Comparison of ENCODE assay signal across 8 mouse cellular contexts in genomic region chr2:27676106-27676477, GRCm38 (mm10). TPM values are rescaled to one million over a fixed set of nuclear protein-coding genes. Genes with fewer than 3 reads are reported as not detected.
A peak's percentile ranks its signal among the peaks of the same experiment; 100 is the strongest.
DNase-seq lines count a peak whose midpoint lies in the region; ATAC-seq and TF ChIP-seq lines count a peak whose summit lies in the region.

Gene Rxra (plus strand): TSS chr2:27676440.

- H3K4me2 ChIP-seq in hindbrain, postnatal 0 days (ENCODE audit: low read depth, low read length): peak within 1 kb of the TSS; percentile 76
- peak within 1 kb of the TSS; percentile 95 for H3K4me2 ChIP-seq in limb, embryonic 14.5 days (replicated peaks; ENCODE audit: low read depth, low read length, severe bottlenecking)
- H3K4me2 ChIP-seq in midbrain, embryonic 16.5 days (ENCODE audit: low read length): peak within 1 kb of the TSS; percentile 76

- H3K36me3 ChIP-seq in hindbrain, postnatal 0 days (ENCODE audit: insufficient read depth, low read length): no peaks in the 10 kb centered on the region
- no peaks in the 10 kb centered on the region for H3K36me3 ChIP-seq in limb, embryonic 14.5 days (ENCODE audit: control insufficient read depth, insufficient read depth, low read length)
- H3K36me3 ChIP-seq in midbrain, embryonic 16.5 days (ENCODE audit: control insufficient read depth, insufficient read depth, low read length): no peaks in the 10 kb centered on the region

- H3K4me1 ChIP-seq in hindbrain, postnatal 0 days (ENCODE audit: insufficient read depth, low read length): peaks cover 28% of the 10 kb centered on the region
- H3K4me1 ChIP-seq in limb, embryonic 14.5 days (ENCODE audit: control insufficient read depth, insufficient read depth, low read length): peaks cover 49% of the 10 kb centered on the region
- H3K4me1 ChIP-seq in midbrain, embryonic 16.5 days (ENCODE audit: control insufficient read depth, insufficient read depth, low read length): peaks cover 31% of the 10 kb centered on the region

- no peak for TF ChIP-seq CTCF in hindbrain, postnatal 0 days (IDR thresholded peaks at IDR 0.05; ENCODE audit: low read depth)

- no peak for TF ChIP-seq POLR2A in limb, embryonic 14.5 days (IDR thresholded peaks at IDR 0.05; ENCODE audit: borderline replicate concordance, extremely low read depth, insufficient read depth, insufficient read length)

- ATAC-seq in cerebellum, adult (ENCODE audit: insufficient number of reproducible peaks, low FRiP score, low TSS enrichment): no peak
- ATAC-seq in hindbrain, postnatal 0 days: no peak
- ATAC-seq in limb, embryonic 14.5 days (ENCODE audit: low FRiP score, low read depth): peak; percentile 11; the same call in 1 of the 2 replicates
- 0 out of 2 replicates have a peak, but pooled peaks have one; percentile 4 for ATAC-seq in midbrain, embryonic 16.5 days

- 9% methylated on average over 16 of the region's 16 CpGs for WGBS in hindbrain, postnatal 0 days
- 1% methylated on average over 16 of the region's 16 CpGs for WGBS in limb, embryonic 14.5 days
- WGBS in midbrain, embryonic 16.5 days: 6% methylated on average over 16 of the region's 16 CpGs

- DNase-seq in cerebellum, postnatal 10 days: peak; percentile 35 to 57
- DNase-seq in adrenal gland, postnatal 4 days (ENCODE audit: low spot score in 2 of 2): no peak
- DNase-seq in gastrocnemius, adult 8-10 months (ENCODE audit: low spot score in 2 of 2): peak; percentile 48 to 70
- no peak for DNase-seq in hindbrain, postnatal 0 days (ENCODE audit: low spot score)
- peak; percentile 71 for DNase-seq in limb, embryonic 14.5 days (ENCODE audit: low spot score)
- peak; percentile 51 for DNase-seq in yolk sac, embryonic 10.5 days (ENCODE audit: low spot score)

- peak within 1 kb of the TSS; percentile 78 for H3K27ac ChIP-seq in hindbrain, postnatal 0 days
- H3K27ac ChIP-seq in limb, embryonic 14.5 days (replicated peaks; ENCODE audit: low read depth, low read length): peak within 1 kb of the TSS; percentile 99
- H3K27ac ChIP-seq in midbrain, embryonic 16.5 days (ENCODE audit: low read length): peak within 1 kb of the TSS; percentile 81

- H3K27me3 ChIP-seq in hindbrain, postnatal 0 days (ENCODE audit: insufficient read depth, low read length): no peaks in the 10 kb centered on the region
- H3K27me3 ChIP-seq in limb, embryonic 14.5 days (ENCODE audit: control insufficient read depth, insufficient read depth, low read length): no peaks in the 10 kb centered on the region
- H3K27me3 ChIP-seq in midbrain, embryonic 16.5 days (ENCODE audit: control insufficient read depth, insufficient read depth, low read depth, low read length): no peaks in the 10 kb centered on the region

- H3K4me3 ChIP-seq in hindbrain, postnatal 0 days (ENCODE audit: low read length): peak within 1 kb of the TSS; percentile 71
- H3K4me3 ChIP-seq in limb, embryonic 14.5 days (replicated peaks; ENCODE audit: low read length): peak within 1 kb of the TSS; percentile 90
- peak within 1 kb of the TSS; percentile 80 for H3K4me3 ChIP-seq in midbrain, embryonic 16.5 days (ENCODE audit: low read depth, low read length)

- H3K9me3 ChIP-seq in hindbrain, postnatal 0 days (ENCODE audit: low read length): no peaks in the 10 kb centered on the region
- H3K9me3 ChIP-seq in limb, embryonic 14.5 days (ENCODE audit: control insufficient read depth, low read length): no peaks in the 10 kb centered on the region
- no peaks in the 10 kb centered on the region for H3K9me3 ChIP-seq in midbrain, embryonic 16.5 days (replicated peaks; ENCODE audit: control insufficient read depth, low read length, poor library complexity, severe bottlenecking)

- peak within 1 kb of the TSS; percentile 53 for H3K9ac ChIP-seq in hindbrain, postnatal 0 days (replicated peaks; ENCODE audit: low read length)
- H3K9ac ChIP-seq in limb, embryonic 14.5 days (ENCODE audit: low read depth, low read length, severe bottlenecking): peak within 1 kb of the TSS; percentile 96
- H3K9ac ChIP-seq in midbrain, embryonic 16.5 days (ENCODE audit: low read depth, low read length): peak within 1 kb of the TSS; percentile 76

RNA-seq across cellular contexts. Expression of gene Rxra, which starts in this region (rescaled TPM):
- total RNA-seq in adrenal gland, postnatal 4 days (2021): 10 to 100 TPM; 58.4 to 59.3 TPM
- total RNA-seq in gastrocnemius, adult 8-10 months (2022): 100 to 1,000 TPM; 127 to 155 (median 141) TPM
- total RNA-seq in hindbrain, postnatal 0 days (2014; rRNA removed): 32.5 and 34.0 TPM in 2 replicates
- polyA plus RNA-seq in hindbrain, postnatal 0 days (2015; fragmentation: Nextera tagmentation; extraction: Ambion mirVana): 3.5 and 3.9 TPM in 2 replicates
- polyA plus RNA-seq in limb, embryonic 14.5 days (2012; rRNA removed): 56.8 and 80.3 TPM in 2 replicates
- 13.8 and 17.0 TPM in 2 replicates for polyA plus RNA-seq in limb, embryonic 14.5 days (2014; fragmentation: Nextera tagmentation; extraction: Ambion mirVana)
- polyA plus RNA-seq in midbrain, embryonic 16.5 days (2015; fragmentation: Nextera tagmentation; extraction: Ambion mirVana): 2.5 and 2.8 TPM in 2 replicates

Comparison
In these comparisons a context has a peak if more than half of its experiments do, and no peak if none do; other contexts are left out.
1. DNase-seq: peak in cerebellum, postnatal 10 days (2 of 2), gastrocnemius, adult 8-10 months (2 of 2), limb, embryonic 14.5 days (single experiment) and yolk sac, embryonic 10.5 days (single experiment); none in adrenal gland, postnatal 4 days (0 of 2) and hindbrain, postnatal 0 days (single experiment).
2. ATAC-seq: peak in limb, embryonic 14.5 days (single experiment) and midbrain, embryonic 16.5 days (single experiment); none in cerebellum, adult (single experiment) and hindbrain, postnatal 0 days (single experiment).
3. Peak in every context shown above with its lines, with median percentiles within 50 percentile points of each other: H3K27ac ChIP-seq, H3K4me2 ChIP-seq, H3K4me3 ChIP-seq and H3K9ac ChIP-seq.